Mouse (Mus musculus) spleen, embryonic (tissue): Measurements from ENCODE around the gene Pdzd2.

Experiments used
- CTCF ChIA-PET: fragments of 350-600 bp; sonication (Branson Sonifier 250); formaldehyde crosslinking; loops from one replicate; lab custom pipeline; 2022; lab: Charles Lee

Pdzd2 gene

DNA sequence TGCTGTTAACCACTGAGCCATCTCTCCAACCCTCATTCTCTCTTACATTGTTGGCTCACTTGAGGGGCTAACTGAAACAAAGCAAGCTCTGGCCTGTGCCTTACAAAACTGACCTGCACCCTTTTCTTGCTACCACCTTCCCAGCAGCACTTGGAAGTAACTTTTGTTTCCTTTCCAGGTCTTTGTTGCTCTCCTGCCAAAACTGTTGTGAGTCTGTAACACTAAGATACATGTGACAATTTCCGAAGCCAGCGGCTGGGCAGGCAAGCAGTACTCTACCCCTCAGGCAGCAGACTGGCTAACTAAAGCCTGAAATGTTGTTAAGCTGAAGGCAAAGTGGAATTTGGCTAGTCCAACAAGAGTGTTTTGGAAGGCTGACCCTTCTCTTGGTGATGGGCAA is 251.4 kb downstream of the Pdzd2 start:
- CTCF ChIA-PET, result no interaction called here

- CTCF ChIA-PET, result interaction anchor here (0.6 kb wide), 1 partner anchor 133 kb away, joined by 21 read pairs; no protein-coding TSS in a partner anchor
Measured at GRCm38 (mm10) chr15:12481261-12481660, 258.5 kb downstream of the Pdzd2 start.

- CTCF ChIA-PET, result interaction anchor here (0.7 kb wide), 1 partner anchor 51 kb away, joined by 4 read pairs; no protein-coding TSS in a partner anchor
Measured at GRCm38 (mm10) chr15:12480369-12480768, 259.4 kb downstream of the Pdzd2 start.

DNA sequence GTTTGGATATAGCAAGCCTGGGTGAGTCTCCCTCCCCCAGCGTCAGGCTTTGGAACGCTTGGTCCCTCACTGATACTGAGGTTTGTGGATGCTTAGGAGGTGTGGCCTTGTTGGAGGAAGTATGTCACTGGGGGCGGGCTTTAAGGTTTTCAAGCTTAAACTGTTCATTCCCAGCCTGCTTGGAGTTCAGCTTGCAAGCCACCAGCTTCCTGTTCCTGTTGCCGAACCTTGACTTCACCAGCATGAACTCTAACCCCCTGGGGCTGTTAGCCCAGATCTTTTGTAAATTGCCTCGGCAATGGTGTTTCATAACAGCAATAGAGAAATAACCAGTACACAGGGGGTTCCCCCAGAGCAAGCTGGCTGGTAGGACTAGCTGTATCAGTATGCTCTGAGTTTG is 260.4 kb downstream of the Pdzd2 start:
- CTCF ChIA-PET, result no interaction called here

GRCm38 (mm10) chr15:12473596-12473995 is 266.1 kb downstream of the Pdzd2 start:
- CTCF ChIA-PET, result no interaction called here

DNA sequence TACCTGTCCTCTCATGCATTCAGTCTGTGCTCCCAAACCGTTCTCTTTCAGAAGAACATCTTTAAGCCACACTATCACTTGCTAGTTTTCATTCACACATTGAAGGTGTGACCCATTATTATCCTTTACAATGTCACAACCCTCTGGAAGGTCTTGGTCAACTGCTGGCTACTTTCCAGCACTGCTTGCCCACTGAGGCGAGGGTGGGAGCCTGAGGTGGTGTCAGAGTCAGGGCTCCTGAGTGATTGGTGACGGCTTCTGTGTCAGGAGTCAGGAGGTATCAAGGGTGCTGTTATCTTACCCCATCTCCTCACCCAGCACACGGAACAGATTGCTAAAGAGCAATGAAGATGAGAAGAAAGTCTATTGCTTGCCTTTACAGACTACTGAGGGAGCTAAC is 267.1 kb downstream of the Pdzd2 start:
- CTCF ChIA-PET, result no interaction called here

DNA sequence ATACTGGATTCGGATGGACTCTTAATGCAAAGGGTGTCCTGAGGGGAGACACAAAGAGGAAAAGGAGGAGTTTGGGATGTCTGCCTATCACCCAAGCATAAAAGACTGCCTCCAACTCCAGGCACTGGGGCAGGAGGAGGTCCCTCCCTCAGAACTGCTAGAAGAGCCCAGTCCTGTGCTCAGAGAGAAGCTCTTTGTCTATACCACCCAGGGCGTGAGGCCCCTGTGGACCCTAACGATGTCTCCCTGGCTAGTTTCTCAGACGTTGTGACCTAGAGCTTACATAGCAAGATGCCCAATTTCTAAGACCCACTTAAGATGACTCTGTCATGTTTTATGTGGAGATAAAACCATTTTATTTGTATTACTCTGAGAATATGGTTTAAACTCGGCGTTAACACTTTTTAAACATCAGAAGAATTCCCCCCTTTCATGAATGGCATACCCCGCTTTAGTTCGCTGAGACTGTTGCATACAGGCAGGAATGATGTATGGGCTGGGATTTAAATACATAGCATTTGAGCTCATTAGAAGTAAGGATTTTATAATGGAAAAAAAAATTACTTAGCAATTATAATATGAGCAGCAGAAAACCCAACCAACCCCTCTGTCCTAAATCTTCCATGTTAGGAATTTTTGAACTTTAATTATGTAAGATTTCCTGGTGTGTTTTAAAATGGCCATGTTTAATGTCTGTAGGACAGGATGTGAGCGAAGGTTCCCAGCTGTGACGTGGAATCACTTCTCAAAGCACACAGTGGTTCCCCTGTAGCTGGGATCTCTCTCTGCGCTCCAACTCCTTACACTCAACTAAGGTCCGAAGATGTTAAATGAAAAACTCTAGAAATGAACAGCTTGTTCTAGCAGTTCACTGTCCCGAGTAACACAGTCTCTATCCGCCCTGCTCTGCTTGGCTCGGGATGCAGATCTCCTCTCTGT is 268.6 kb downstream of the Pdzd2 start:
- CTCF ChIA-PET, result no interaction called here

DNA sequence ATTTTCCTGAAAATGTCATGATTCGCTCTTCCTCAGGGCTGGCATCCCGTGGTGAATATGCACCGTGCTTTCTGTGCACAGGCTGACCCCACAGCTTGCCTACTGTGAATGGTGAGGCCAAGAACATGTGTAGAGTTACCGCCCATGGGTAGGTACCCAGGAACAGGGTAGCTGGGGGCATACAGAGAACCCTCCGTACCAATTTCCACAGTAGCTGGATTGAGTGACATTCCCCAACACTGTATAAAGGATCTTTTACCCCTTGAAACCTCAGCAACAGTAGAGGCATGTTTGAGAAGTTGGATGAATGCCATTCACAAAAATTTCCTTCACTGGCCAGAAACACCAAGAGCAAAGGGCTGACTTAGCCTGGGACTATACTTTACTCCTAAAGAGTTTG is 271.1 kb downstream of the Pdzd2 start:
- CTCF ChIA-PET, result no interaction called here

DNA sequence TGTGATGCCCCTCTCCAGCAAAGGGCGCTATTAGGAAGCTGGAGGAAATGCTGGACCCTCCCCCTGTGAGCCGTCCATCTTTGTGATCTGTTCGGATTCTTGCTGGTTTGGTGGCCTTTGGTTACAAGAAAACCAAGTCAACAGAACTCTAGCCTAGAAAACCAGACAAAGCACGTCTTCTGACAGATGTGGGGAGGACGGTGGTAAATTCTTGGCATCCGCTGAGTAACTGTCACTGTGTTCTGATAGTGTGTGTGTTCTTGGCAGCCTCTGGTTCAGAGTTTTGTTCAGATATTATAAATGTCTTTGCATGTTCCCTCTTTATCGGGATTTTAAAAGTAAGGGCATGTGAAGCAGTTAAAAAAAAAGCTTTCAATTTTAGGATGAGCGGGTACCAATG is 274.0 kb downstream of the Pdzd2 start:
- CTCF ChIA-PET, result no interaction called here

- CTCF ChIA-PET, result no interaction called here
Measured at GRCm38 (mm10) chr15:12456808-12457207, 282.9 kb downstream of the Pdzd2 start.

DNA sequence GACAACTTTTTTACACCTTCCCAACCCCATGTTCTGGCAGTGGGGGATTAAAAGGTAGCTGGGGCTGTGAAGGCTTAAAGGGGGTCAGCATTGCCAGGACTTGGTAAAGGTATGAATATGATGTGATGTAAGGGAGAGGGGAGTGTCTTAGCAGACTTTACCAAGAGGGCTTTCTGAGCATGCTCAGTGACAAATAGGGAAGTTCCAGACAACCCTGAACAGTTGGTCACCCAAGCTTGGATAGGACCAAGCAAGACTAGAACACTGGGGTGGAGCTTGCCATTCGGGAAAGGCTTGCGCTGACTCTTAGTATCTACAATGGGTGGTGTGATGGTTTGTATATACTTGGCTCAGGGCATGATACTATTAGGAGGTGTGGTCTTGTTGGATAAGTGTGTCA is 286.4 kb downstream of the Pdzd2 start:
- CTCF ChIA-PET, result no interaction called here

- CTCF ChIA-PET, result no interaction called here
Measured at GRCm38 (mm10) chr15:12452141-12452995, 287.4 kb downstream of the Pdzd2 start.

- CTCF ChIA-PET, result no interaction called here
Measured at GRCm38 (mm10) chr15:12451448-12451847, 288.3 kb downstream of the Pdzd2 start.

GRCm38 (mm10) chr15:12450790-12451189 is 288.9 kb downstream of the Pdzd2 start:
- CTCF ChIA-PET, result no interaction called here

DNA sequence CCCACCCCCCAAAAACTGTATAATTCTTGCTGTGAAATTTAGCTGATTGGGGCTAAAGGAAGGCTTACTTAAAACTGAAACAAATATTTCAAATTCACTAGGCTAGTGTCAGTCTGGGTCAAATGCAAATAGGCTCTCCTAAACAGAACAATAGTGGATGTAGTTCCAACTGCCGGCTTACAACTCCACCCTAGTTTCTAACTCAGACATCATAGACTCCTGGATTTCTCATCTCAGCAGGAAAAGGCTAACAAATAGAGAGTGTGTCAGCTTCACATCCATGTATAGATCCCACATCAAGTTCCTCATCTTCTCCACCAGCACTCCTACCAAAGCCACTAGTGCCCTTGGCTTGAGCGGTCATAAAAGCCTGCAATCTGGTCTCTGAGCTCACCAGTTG is 290.4 kb downstream of the Pdzd2 start:
- CTCF ChIA-PET, result no interaction called here

GRCm38 (mm10) chr15:12447021-12447434 is 292.7 kb downstream of the Pdzd2 start:
- CTCF ChIA-PET, result no interaction called here

DNA sequence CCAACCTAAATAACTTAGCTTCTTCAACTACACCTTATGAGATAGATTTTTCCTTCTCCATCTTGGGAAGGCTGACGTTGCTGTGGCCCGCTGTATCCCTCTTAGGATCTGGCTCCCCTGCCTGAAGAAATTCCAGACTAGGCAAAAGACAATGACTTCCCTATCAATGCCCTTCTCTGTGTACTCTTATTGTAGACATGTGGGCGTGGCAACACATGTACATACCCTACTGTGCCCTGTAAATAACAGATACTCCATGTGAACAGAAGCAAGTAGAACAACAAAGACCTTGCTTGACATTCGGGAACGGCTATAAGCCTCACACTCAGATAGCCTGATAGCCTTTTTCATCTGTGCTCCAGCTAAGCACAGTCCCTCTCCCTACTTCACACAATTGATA is 295.2 kb downstream of the Pdzd2 start:
- CTCF ChIA-PET, result no interaction called here

- CTCF ChIA-PET, result no interaction called here
Measured at GRCm38 (mm10) chr15:12439351-12439751, 300.4 kb downstream of the Pdzd2 start.

DNA sequence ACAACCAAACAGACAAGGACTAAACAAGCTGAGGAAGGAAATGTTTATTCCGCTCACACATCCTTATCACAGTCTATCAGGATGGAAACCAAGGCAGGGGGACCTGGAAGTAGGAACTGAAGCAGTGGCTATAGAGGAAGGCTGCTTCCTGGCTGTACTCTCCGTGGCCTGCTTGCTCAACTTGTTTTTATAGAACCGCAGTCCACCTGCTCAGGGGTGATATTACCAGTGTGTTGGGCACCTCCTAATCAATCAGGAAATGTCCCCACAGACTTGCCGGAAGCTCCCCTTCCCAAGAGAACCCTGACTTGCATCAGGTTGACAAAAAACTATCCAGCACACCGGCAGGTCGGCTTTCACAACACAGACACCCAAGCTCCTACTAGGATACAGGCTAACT is 301.0 kb downstream of the Pdzd2 start:
- CTCF ChIA-PET, result interaction anchor here (0.6 kb wide), 1 partner anchor 1372 kb away, joined by 6 read pairs; no protein-coding TSS in a partner anchor

DNA sequence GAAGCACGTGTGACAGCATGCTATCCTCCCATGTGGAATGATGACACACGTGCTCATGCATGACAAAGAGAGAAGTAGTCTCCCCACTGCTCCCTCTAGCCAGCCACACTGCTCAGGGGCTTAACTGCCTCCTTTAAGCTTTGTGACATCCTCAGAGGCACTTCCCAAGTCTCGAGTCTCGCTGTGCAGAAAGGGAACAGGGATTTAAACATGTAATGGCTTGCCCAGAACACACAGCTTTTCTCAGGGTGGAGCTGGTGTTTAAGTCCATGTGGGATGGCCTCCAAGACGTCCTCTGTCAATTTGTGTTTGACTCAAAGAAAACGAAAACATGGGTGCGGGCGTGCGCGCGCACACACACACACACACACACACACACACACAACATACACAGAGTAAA is 301.6 kb downstream of the Pdzd2 start:
- CTCF ChIA-PET, result interaction anchor here (0.6 kb wide), 1 partner anchor 1372 kb away, joined by 6 read pairs; no protein-coding TSS in a partner anchor

- CTCF ChIA-PET, result no interaction called here
Measured at GRCm38 (mm10) chr15:12435910-12436309, 303.8 kb downstream of the Pdzd2 start.

- CTCF ChIA-PET, result no interaction called here
Measured at GRCm38 (mm10) chr15:12433893-12434599, 305.7 kb downstream of the Pdzd2 start.
